Mouse (Mus musculus) WW6 (cell line): ENCODE results near the gene BC049352.

Source experiments
- DNase-seq: peaks from one replicate; pipeline ENCODE4 v3.0.0-alpha.2; 2013; ENCODE audit warnings: low read depth, low spot score

The BC049352 gene

DNA sequence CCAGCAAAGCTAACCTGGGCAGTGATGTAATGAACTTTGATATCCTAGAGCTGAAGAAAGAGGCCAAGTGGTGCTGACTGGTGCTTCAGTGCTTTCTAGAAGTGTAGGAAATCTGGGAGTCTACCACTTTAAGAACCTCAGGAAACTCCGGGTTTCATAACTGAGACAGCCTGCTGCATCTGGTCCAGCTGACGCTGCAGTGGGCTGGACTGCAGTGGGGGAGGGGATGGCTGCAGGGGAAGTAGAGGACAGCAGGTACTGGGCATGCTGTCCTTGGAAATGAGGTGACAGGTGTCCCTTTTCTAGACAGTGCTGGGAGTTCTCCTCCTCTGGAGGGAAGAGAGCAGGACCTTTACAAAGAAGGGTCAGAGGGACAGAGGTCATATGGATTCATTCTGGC is at the start of gene BC049352:
TSS of gene BC049352 (plus strand) at position 238 of the 400 bp plus-strand sequence.
- DNase-seq = no peak

GRCm38 (mm10) chr9:45133484-45134310 is 48.1 kb upstream of the BC049352 start:
- DNase-seq = no peak

DNA sequence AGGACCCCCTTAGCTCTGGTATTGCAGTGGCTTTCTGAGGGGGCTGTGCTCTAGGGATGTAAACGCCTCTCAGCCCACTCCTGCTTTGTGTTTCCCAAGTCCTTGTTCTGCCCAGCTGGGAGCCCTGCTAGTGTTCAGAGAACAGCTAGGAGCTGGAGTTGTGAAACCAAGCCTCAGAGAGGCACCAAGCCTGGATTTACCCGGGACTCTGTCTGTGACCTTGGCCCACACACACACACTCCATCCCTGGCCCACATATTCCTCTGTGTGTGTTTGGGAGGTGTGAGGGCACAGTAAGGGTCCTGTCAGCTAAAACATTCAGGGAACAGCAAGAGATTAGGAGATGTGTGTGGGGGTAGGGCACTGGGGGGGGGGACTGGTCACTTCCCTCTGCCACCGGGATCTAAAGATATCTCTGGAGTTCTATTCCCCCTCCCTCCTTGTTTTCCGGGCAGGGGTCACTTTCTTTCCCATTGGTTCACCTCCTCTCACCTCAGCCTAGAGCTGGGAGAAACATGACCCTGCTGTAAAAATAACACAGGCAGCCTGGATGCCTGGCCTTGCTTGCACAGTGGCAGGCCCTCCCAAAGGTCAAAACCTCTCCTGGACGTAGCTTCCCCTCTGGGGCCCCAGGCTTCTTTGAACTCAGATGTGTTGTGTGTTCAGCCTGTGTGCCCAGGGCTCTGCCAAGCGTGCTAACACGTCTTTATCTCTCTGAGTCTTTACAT is 45.2 kb upstream of the BC049352 start:
- DNase-seq = no peak

DNA sequence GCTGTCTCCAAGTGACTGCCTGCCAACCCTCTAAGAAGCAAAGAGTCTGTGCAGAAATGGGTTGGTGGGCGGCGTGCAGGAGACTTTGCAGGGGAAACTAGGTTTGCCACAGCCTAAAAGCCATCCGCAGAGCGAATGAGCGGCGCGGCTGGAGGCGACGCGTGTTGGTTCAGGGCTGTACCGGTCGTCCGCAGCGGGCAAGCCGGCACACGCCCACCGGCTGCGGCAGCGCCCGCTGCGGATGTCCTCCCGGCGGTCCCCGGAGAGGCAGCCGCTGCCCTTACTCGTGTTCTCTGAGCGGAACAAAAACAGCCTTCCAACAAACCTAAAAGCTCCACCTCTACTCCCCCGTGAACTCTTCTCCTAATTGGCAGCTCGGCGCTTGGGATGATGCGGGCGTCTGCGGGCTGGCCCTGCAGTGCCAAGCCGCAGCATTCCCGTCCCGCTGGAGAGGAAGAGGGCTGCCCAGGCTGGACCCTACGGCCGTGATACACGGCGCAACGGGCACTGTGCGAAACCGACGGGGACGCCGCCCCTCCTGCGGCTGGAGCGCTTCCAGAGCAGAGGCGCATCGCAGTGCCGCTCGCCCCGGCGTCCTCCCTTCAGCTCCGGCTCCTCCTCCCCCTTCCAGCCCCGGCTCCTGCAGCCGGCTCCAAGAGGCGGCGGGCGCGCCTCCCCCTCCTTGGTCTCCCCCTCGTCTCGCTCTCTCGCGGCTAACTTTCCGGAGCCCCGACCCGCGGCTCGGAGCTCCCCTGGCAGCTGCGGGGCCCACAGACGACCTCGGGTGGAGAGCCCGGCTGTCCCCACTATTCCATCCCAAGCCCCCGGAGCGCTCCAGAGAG is 43.4 kb upstream of the BC049352 start, which contains the start of gene Scn4b:
TSS of gene Scn4b (plus strand) at position 205 of the 842 bp plus-strand sequence.
- no peak for DNase-seq

DNA sequence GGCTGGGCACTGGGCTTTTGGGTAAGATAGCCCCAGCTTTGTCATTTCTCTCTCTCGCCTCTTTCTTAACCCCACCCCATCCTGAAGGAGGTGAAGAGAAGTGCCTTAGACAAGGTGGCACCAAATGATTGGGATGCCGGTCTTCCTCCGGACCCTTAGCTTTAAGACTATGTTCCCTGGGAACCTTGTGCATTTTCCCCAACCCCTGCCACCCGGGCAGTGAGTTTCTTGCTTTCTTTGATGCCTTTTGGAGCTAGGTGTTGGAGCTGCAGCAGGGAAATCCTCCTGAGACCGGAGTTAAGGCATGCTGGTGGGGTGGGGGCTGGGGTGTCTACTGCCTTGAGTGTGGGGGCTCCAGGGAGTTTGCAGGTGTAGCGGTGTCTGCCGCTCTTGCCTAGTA is 42.7 kb upstream of the BC049352 start:
- no peak for DNase-seq

- DNase-seq = no peak
Measured at GRCm38 (mm10) chr9:45140945-45141344, 40.9 kb upstream of the BC049352 start.

- DNase-seq = no peak
Measured at GRCm38 (mm10) chr9:45142686-45143085, 39.1 kb upstream of the BC049352 start.

- DNase-seq = no peak
Measured at GRCm38 (mm10) chr9:45145533-45146266, 36.1 kb upstream of the BC049352 start.

- DNase-seq = no peak
Measured at GRCm38 (mm10) chr9:45146267-45146597, 35.6 kb upstream of the BC049352 start.

GRCm38 (mm10) chr9:45150933-45151332 is 30.9 kb upstream of the BC049352 start:
- no peak for DNase-seq

GRCm38 (mm10) chr9:45153361-45153760 is 28.4 kb upstream of the BC049352 start:
- DNase-seq = no peak

DNA sequence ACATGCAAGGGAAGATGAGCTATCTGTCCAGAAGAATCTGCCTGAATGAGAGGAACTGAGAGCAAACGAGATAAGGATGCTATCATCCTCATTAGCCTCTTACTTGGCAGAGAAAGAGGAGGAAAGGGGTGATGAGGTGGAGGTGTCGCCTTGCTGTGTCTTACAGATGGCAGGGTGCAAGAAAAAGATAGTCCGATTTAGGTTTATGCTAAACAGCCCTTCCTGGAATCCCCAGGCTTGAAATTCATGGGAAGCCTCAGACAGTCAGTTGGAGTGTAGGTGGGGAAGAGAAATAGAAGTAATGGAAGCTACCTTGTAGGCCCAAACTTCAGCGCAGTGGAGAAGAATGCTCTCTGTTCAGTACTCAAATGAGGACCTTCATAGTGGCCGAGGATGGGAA is 13.9 kb upstream of the BC049352 start:
- DNase-seq = no peak

GRCm38 (mm10) chr9:45170150-45170549 is 11.7 kb upstream of the BC049352 start:
- no peak for DNase-seq

- DNase-seq = no peak
Measured at GRCm38 (mm10) chr9:45171073-45171610, 10.7 kb upstream of the BC049352 start.

DNA sequence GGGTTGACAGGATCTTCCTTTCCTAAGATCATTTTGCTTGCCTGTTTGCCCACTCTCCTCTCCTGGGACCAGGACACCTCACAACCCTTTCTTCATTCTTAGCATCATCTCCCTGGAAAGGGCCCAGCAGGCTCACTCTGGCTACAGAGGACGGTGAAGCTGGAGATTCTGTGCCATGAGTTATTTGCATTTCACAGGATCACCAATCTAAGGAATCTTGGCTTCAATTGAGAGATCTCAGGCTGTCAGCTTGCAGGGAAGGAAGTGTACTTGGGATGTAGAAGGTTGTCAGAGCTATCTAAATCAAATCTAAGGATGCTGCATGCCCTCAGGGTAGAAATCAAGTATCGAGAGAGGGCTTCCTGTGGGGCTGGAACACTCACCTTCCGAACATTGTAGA is 8.3 kb upstream of the BC049352 start:
- DNase-seq = no peak

GRCm38 (mm10) chr9:45179282-45179681 is 2.5 kb upstream of the BC049352 start:
- DNase-seq = no peak

DNA sequence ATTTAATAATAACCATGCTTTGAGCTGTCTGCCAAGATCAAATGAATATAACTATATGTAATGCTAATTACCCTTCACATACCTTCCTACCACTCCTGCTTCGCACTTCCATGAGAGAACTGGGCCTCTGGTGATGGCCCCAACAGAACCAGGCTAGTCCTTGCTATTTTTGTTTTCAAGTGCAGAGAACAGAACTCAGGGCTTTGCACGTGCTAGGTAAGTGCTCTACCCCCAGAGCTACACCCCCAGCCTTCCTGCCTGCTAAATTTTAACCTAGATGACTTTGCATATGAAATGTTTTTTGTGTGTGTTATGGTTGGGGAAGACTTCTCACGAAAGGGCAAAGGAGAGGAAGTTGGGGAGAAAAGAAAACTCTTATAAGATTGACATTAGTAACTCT is 714 bp downstream of the BC049352 start:
- no peak for DNase-seq

DNA sequence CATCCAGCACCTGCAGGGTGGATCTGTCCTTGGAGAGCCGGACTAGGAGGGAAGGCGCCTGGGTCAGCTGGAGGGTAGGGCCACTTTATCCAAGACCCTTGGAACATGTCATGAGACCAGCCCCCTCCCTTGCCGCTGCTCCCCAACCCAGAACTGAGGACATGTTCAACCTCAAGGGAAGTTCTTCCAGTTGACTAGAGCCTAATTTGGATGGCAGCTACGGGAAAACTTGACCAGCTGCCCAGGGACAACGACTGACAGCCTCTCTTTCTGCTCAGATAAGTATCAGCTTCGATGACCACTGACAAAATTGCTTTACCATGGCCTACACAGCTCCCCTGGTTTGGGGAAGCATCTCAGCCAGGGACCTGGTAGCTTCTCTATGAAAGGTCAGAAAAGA is 1.5 kb downstream of the BC049352 start:
- no peak for DNase-seq

- no peak for DNase-seq
Measured at GRCm38 (mm10) chr9:45185250-45185649, 3.4 kb downstream of the BC049352 start.

DNA sequence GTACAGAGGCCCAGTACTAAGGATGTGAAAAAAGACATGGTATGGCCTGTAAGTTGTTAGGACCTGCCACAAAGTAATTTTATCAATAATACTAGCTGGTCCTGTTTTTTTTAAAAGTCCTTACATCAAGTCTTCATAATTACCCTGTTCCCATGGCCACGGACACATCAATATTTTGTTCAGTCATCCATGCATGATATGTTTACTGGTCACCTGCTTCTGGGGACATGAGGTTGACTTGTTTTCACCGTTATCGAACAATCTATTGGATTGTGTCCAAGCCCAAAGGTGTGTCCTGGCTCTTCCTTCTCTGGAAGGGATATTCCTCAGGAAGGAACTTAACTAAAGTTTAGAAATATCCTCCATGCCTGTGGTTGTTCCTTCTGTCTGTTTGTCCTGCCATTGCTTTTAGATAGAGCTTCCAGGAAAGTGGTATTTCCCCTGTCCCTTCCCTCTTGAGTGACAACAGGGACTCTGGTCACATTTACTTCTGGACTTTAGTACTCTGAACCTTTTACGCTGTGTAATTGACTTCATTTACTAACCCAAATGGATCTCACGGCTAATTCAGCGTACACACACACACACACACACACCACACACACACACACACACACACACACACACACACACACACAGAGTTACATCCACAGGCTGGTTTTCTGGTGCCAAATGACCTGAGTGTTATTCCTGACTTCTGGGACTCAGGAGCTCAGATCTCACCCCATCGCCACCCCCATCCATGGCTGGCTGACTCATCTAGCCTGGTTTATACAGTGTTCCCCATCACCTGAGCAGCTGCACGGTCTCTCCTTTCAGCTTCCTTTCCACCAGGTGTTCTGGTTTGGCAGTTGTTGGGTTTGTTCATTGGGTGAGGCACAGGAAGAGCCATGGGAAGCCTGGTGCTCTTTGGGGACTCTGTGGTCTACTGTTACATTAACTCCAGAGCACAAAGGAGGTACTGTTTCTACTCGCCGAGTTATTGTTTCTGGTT is 7.1 kb downstream of the BC049352 start:
- no peak for DNase-seq
